Mouse (Mus musculus): ENCODE measurements around the gene Fgf14. TPM values are rescaled to one million over a fixed set of nuclear protein-coding genes. Genes with fewer than 3 reads are reported as not detected.
"Not testable (repeated sequence)": the region's sequence is repeated elsewhere in the genome, so short reads cannot be mapped to it uniquely, and the experiment has no call there.

Gene Fgf14
- polyA plus RNA-seq, 1 experiment from 2014 or later: 0.59 TPM

GRCm38 (mm10) chr14:124444831-124445230 is 232.1 kb downstream of the Fgf14 start:
- H3K27me3 ChIP-seq (ENCODE audit: control insufficient read depth, insufficient read depth, low read length): no peaks in the 10 kb centered on the region
- no peaks in the 10 kb centered on the region for H3K9me3 ChIP-seq (replicated peaks; ENCODE audit: control insufficient read depth, low read length)
- H3K4me3 ChIP-seq (ENCODE audit: low read depth, low read length): no peak overlapping the region
- ATAC-seq (replicated peaks; ENCODE audit: insufficient number of reproducible peaks, low FRiP score, low TSS enrichment): no peak
- H3K4me2 ChIP-seq: no peak overlapping the region
- H3K4me1 ChIP-seq (ENCODE audit: control insufficient read depth, insufficient read depth, low read length): no peaks in the 10 kb centered on the region
- H3K36me3 ChIP-seq (ENCODE audit: control insufficient read depth, insufficient read depth, low read length): no peaks in the 10 kb centered on the region
- no peak overlapping the region for H3K9ac ChIP-seq (ENCODE audit: low read depth, low read length)
- H3K27ac ChIP-seq (ENCODE audit: low read depth, low read length): no peak overlapping the region

DNA sequence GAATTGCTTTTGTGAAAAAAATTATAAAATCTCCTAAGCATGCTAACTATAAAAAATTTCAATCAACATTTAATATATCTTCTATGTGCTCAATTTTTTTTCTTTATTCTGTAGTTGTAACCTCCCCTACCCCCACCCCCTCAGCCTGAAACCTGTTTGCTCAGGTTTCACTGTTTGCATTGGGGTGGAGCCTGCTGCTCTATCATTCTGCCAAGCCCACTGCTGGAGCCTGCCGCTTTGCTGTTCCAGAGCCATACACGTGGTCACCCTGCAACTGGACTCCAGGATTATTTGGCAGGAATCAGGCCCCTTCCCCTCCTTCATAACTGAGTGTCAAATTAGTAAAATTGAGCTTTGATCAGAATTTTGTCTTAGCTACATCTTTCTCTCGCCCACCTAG is 237.6 kb downstream of the Fgf14 start:
- H3K4me2 ChIP-seq; H3K9ac ChIP-seq (ENCODE audit: low read depth, low read length); H3K36me3 ChIP-seq (ENCODE audit: control insufficient read depth, insufficient read depth, low read length); H3K27me3 ChIP-seq (ENCODE audit: control insufficient read depth, insufficient read depth, low read length); H3K27ac ChIP-seq (ENCODE audit: low read depth, low read length); H3K9me3 ChIP-seq (replicated peaks; ENCODE audit: control insufficient read depth, low read length); H3K4me1 ChIP-seq (ENCODE audit: control insufficient read depth, insufficient read depth, low read length); ATAC-seq (replicated peaks; ENCODE audit: insufficient number of reproducible peaks, low FRiP score, low TSS enrichment); H3K4me3 ChIP-seq (ENCODE audit: low read depth, low read length): not testable (repeated sequence)
- 18% methylated on average over 3 of the region's 3 CpGs for WGBS (ENCODE audit: insufficient replicate concordance)

DNA sequence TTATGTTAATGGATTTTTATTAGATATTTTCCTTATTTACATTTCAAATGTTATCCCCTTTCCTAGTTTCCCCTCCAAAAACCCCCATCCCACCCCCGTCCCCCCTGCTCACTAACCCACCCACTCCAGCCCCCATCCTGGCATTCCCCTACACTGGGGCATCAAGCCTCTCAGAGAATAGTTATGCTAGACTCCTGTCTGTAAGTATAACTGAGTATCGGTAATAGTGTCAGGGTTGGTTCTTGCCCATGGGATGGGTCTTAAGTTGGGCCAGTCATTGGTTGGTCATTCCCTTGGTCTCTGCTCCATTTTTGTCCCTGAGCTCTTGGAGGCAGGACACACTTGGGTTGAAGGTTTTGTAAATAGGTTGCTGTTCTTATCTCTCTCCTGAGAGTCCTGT is 265.0 kb downstream of the Fgf14 start:
- H3K4me1 ChIP-seq (ENCODE audit: control insufficient read depth, insufficient read depth, low read length): no peaks in the 10 kb centered on the region
- H3K4me3 ChIP-seq (ENCODE audit: low read depth, low read length): no peak overlapping the region
- 61% methylated on average over 2 of the region's 2 CpGs for WGBS (ENCODE audit: insufficient replicate concordance)
- H3K27me3 ChIP-seq (ENCODE audit: control insufficient read depth, insufficient read depth, low read length): no peaks in the 10 kb centered on the region
- no peaks in the 10 kb centered on the region for H3K36me3 ChIP-seq (ENCODE audit: control insufficient read depth, insufficient read depth, low read length)
- no peak overlapping the region for H3K27ac ChIP-seq (ENCODE audit: low read depth, low read length)
- H3K9ac ChIP-seq (ENCODE audit: low read depth, low read length): no peak overlapping the region
- no peak overlapping the region for H3K4me2 ChIP-seq
- no peak for ATAC-seq (replicated peaks; ENCODE audit: insufficient number of reproducible peaks, low FRiP score, low TSS enrichment)
- no peaks in the 10 kb centered on the region for H3K9me3 ChIP-seq (replicated peaks; ENCODE audit: control insufficient read depth, low read length)

- Histone ChIP-seq H3K9ac (ENCODE audit: low read depth, low read length) (no peak overlapping the region), H3K27me3 (ENCODE audit: control insufficient read depth, insufficient read depth, low read length) (no peaks in the 10 kb centered on the region), H3K9me3 (replicated peaks; ENCODE audit: control insufficient read depth, low read length) (no peaks in the 10 kb centered on the region), H3K4me3 (ENCODE audit: low read depth, low read length) (no peak overlapping the region), H3K27ac (ENCODE audit: low read depth, low read length) (no peak overlapping the region), H3K4me2 (no peak overlapping the region), H3K36me3 (ENCODE audit: control insufficient read depth, insufficient read depth, low read length) (no peaks in the 10 kb centered on the region), H3K4me1 (ENCODE audit: control insufficient read depth, insufficient read depth, low read length) (no peaks in the 10 kb centered on the region)
- 0% methylated on average over 1 of the region's 1 CpGs for WGBS (ENCODE audit: insufficient replicate concordance)
- ATAC-seq (replicated peaks; ENCODE audit: insufficient number of reproducible peaks, low FRiP score, low TSS enrichment): no peak
Measured at GRCm38 (mm10) chr14:124410945-124411344, 266.0 kb downstream of the Fgf14 start.

GRCm38 (mm10) chr14:124328391-124328790 is 348.5 kb downstream of the Fgf14 start:
- Histone ChIP-seq H3K27me3 (ENCODE audit: control insufficient read depth, insufficient read depth, low read length) (no peaks in the 10 kb centered on the region), H3K9me3 (replicated peaks; ENCODE audit: control insufficient read depth, low read length) (no peaks in the 10 kb centered on the region), H3K9ac (ENCODE audit: low read depth, low read length) (no peak overlapping the region), H3K4me2 (no peak overlapping the region), H3K4me1 (ENCODE audit: control insufficient read depth, insufficient read depth, low read length) (no peaks in the 10 kb centered on the region), H3K4me3 (ENCODE audit: low read depth, low read length) (no peak overlapping the region), H3K27ac (ENCODE audit: low read depth, low read length) (no peak overlapping the region), H3K36me3 (ENCODE audit: control insufficient read depth, insufficient read depth, low read length) (no peaks in the 10 kb centered on the region)
- ATAC-seq (replicated peaks; ENCODE audit: insufficient number of reproducible peaks, low FRiP score, low TSS enrichment): no peak

GRCm38 (mm10) chr14:124319017-124319718 is 357.8 kb downstream of the Fgf14 start:
- Histone ChIP-seq H3K9ac (ENCODE audit: low read depth, low read length) (no peak overlapping the region), H3K36me3 (ENCODE audit: control insufficient read depth, insufficient read depth, low read length) (no peaks in the 10 kb centered on the region), H3K4me1 (ENCODE audit: control insufficient read depth, insufficient read depth, low read length) (no peaks in the 10 kb centered on the region), H3K4me3 (ENCODE audit: low read depth, low read length) (no peak overlapping the region), H3K27me3 (ENCODE audit: control insufficient read depth, insufficient read depth, low read length) (no peaks in the 10 kb centered on the region), H3K4me2 (no peak overlapping the region), H3K9me3 (replicated peaks; ENCODE audit: control insufficient read depth, low read length) (no peaks in the 10 kb centered on the region), H3K27ac (ENCODE audit: low read depth, low read length) (no peak overlapping the region)
- 59% methylated on average over 1 of the region's 1 CpGs for WGBS (ENCODE audit: insufficient replicate concordance)
- ATAC-seq (replicated peaks; ENCODE audit: insufficient number of reproducible peaks, low FRiP score, low TSS enrichment): no peak

GRCm38 (mm10) chr14:124315513-124315912 is 361.4 kb downstream of the Fgf14 start:
- H3K4me3 ChIP-seq (ENCODE audit: low read depth, low read length): no peak overlapping the region
- no peak for ATAC-seq (replicated peaks; ENCODE audit: insufficient number of reproducible peaks, low FRiP score, low TSS enrichment)
- H3K4me1 ChIP-seq (ENCODE audit: control insufficient read depth, insufficient read depth, low read length): no peaks in the 10 kb centered on the region
- no peak overlapping the region for H3K4me2 ChIP-seq
- no peaks in the 10 kb centered on the region for H3K36me3 ChIP-seq (ENCODE audit: control insufficient read depth, insufficient read depth, low read length)
- H3K9me3 ChIP-seq (replicated peaks; ENCODE audit: control insufficient read depth, low read length): no peaks in the 10 kb centered on the region
- WGBS (ENCODE audit: insufficient replicate concordance): 73% methylated on average over 2 of the region's 2 CpGs
- H3K9ac ChIP-seq (ENCODE audit: low read depth, low read length): no peak overlapping the region
- no peaks in the 10 kb centered on the region for H3K27me3 ChIP-seq (ENCODE audit: control insufficient read depth, insufficient read depth, low read length)
- no peak overlapping the region for H3K27ac ChIP-seq (ENCODE audit: low read depth, low read length)

GRCm38 (mm10) chr14:124287027-124287426 is 389.9 kb downstream of the Fgf14 start:
- no peak for ATAC-seq (replicated peaks; ENCODE audit: insufficient number of reproducible peaks, low FRiP score, low TSS enrichment)
- no peaks in the 10 kb centered on the region for H3K36me3 ChIP-seq (ENCODE audit: control insufficient read depth, insufficient read depth, low read length)
- H3K27ac ChIP-seq (ENCODE audit: low read depth, low read length): no peak overlapping the region
- no peaks in the 10 kb centered on the region for H3K4me1 ChIP-seq (ENCODE audit: control insufficient read depth, insufficient read depth, low read length)
- no peak overlapping the region for H3K4me2 ChIP-seq
- H3K9me3 ChIP-seq (replicated peaks; ENCODE audit: control insufficient read depth, low read length): no peaks in the 10 kb centered on the region
- H3K9ac ChIP-seq (ENCODE audit: low read depth, low read length): no peak overlapping the region
- no peak overlapping the region for H3K4me3 ChIP-seq (ENCODE audit: low read depth, low read length)
- no peaks in the 10 kb centered on the region for H3K27me3 ChIP-seq (ENCODE audit: control insufficient read depth, insufficient read depth, low read length)

- ATAC-seq (replicated peaks; ENCODE audit: insufficient number of reproducible peaks, low FRiP score, low TSS enrichment): no peak
- Histone ChIP-seq H3K27ac (ENCODE audit: low read depth, low read length) (no peak overlapping the region), H3K4me1 (ENCODE audit: control insufficient read depth, insufficient read depth, low read length) (no peaks in the 10 kb centered on the region), H3K27me3 (ENCODE audit: control insufficient read depth, insufficient read depth, low read length) (no peaks in the 10 kb centered on the region), H3K4me3 (ENCODE audit: low read depth, low read length) (no peak overlapping the region), H3K4me2 (no peak overlapping the region), H3K36me3 (ENCODE audit: control insufficient read depth, insufficient read depth, low read length) (no peaks in the 10 kb centered on the region), H3K9me3 (replicated peaks; ENCODE audit: control insufficient read depth, low read length) (no peaks in the 10 kb centered on the region), H3K9ac (ENCODE audit: low read depth, low read length) (no peak overlapping the region)
Measured at GRCm38 (mm10) chr14:124278384-124278944, 398.5 kb downstream of the Fgf14 start.

Measured in heart, embryonic 11.5 days (tissue).